Mouse (Mus musculus) CH12.LX (cell line): ENCODE results near the gene Lrrc58. TPM values are rescaled to one million over a fixed set of nuclear protein-coding genes. Genes with fewer than 3 reads are reported as not detected.

Experiments used
- DNase-seq: peaks from one replicate; pipeline ENCODE4 v3.0.0-alpha.2; 2013; ENCODE audit errors: extremely low read depth
- H3K27ac ChIP-seq: 2 replicates; pipeline ENCODE4 v1.5.1; 2012; ENCODE audit warnings: low read depth, mild to moderate bottlenecking, control low read depth, moderate library complexity; ENCODE audit not compliant: insufficient read depth
- H3K27me3 ChIP-seq: replicated peaks from 2 replicates; pipeline ENCODE3; 2012; ENCODE audit warnings: inconsistent platforms
- H3K36me3 ChIP-seq, 2 experiments: replicated peaks in 1 of 2; 2 replicates each; pipeline versions ENCODE3 to v1.6.1; 2012; ENCODE audit warnings: inconsistent platforms in 1 of 2, low read length in 1 of 2, mild to moderate bottlenecking in 1 of 2, mixed read lengths in 1 of 2, moderate library complexity in 1 of 2; ENCODE audit not compliant: control insufficient read depth in 1 of 2, insufficient read depth in 1 of 2
- H3K4me1 ChIP-seq, 2 experiments: 2 replicates each; pipeline ENCODE4 v1.6.1; 2012; ENCODE audit warnings: inconsistent platforms in 1 of 2, moderate library complexity in 1 of 2; ENCODE audit not compliant: insufficient read depth in 2 of 2, control insufficient read depth in 1 of 2
- H3K4me2 ChIP-seq: 2 replicates; pipeline ENCODE4 v1.6.1; 2012; ENCODE audit warnings: low read depth, mild to moderate bottlenecking, control low read depth; ENCODE audit not compliant: poor library complexity, insufficient read depth, severe bottlenecking
- H3K4me3 ChIP-seq, 3 experiments: fragments of 150-350 bp in 1 of 3; sonication (generic) in 1 of 3; replicated peaks in 1 of 3; 2 replicates each; pipeline versions ENCODE3 to v1.5.1; 2011 to 2012; ENCODE audit warnings: low read depth in 2 of 3, low read length in 2 of 3, mild to moderate bottlenecking in 2 of 3, moderate library complexity in 2 of 3, control low read depth in 1 of 3, improper control_type of control experiment in 1 of 3, inconsistent platforms in 1 of 3, mixed read lengths in 1 of 3; ENCODE audit not compliant: poor library complexity in 1 of 3
- H3K79me2 ChIP-seq: replicated peaks from 2 replicates; pipeline ENCODE4 v1.6.1; 2012; ENCODE audit warnings: mild to moderate bottlenecking, moderate library complexity; ENCODE audit not compliant: control insufficient read depth, poor library complexity, insufficient read depth, severe bottlenecking; ENCODE audit errors: extremely low read depth
- H3K9ac ChIP-seq: 2 replicates; pipeline ENCODE4 v1.6.1; 2012; ENCODE audit warnings: low read depth, mild to moderate bottlenecking, control low read depth, moderate library complexity; ENCODE audit not compliant: insufficient read depth
- H3K9me3 ChIP-seq: replicated peaks from 2 replicates; pipeline ENCODE3; 2012; ENCODE audit warnings: low read length, inconsistent platforms, mixed read lengths
- CTCF ChIP-seq, 2 experiments: IDR thresholded peaks in 1 of 2; conservative IDR thresholded peaks in 1 of 2; 2 replicates each; pipeline ENCODE4 v1.5.1; 2011 to 2012; ENCODE audit warnings: low read depth in 2 of 2, low read length in 2 of 2, improper control_type of control experiment in 1 of 2, inconsistent platforms in 1 of 2, mild to moderate bottlenecking in 1 of 2, moderate library complexity in 1 of 2
- E2F4 ChIP-seq: IDR thresholded peaks from 2 replicates; pipeline ENCODE4 v1.6.1; 2011; ENCODE audit warnings: low read depth, low read length, improper control_type of control experiment; ENCODE audit not compliant: insufficient replicate concordance
- ELF1 ChIP-seq: IDR thresholded peaks from 2 replicates; pipeline ENCODE4 v1.6.1; 2014; ENCODE audit warnings: low read depth, mild to moderate bottlenecking, inconsistent platforms, low read length, improper control_type of control experiment
- EP300 ChIP-seq: IDR thresholded peaks from 2 replicates; pipeline ENCODE4 v1.6.1; 2011; ENCODE audit warnings: low read length, improper control_type of control experiment
- GABPA ChIP-seq: IDR thresholded peaks from 2 replicates; pipeline ENCODE4 v1.6.1; 2012; ENCODE audit warnings: low read depth, low read length, improper control_type of control experiment, inconsistent platforms; ENCODE audit not compliant: insufficient replicate concordance
- HCFC1 ChIP-seq: IDR thresholded peaks from 2 replicates; pipeline ENCODE4 v1.6.1; 2012; ENCODE audit warnings: low read depth, mild to moderate bottlenecking, inconsistent platforms, low read length, improper control_type of control experiment
- KAT2A ChIP-seq: IDR thresholded peaks from 2 replicates; pipeline ENCODE4 v1.6.1; 2012; ENCODE audit warnings: low read length, improper control_type of control experiment, inconsistent platforms; ENCODE audit not compliant: insufficient replicate concordance
- MAFK ChIP-seq: IDR thresholded peaks from 2 replicates; pipeline ENCODE4 v1.6.1; 2011; ENCODE audit warnings: low read length, improper control_type of control experiment; ENCODE audit not compliant: insufficient replicate concordance
- MAX ChIP-seq: IDR thresholded peaks from 2 replicates; pipeline ENCODE4 v1.6.1; 2011; ENCODE audit warnings: low read length, improper control_type of control experiment
- MAZ ChIP-seq: IDR thresholded peaks from 2 replicates; pipeline ENCODE4 v1.6.1; 2012; ENCODE audit warnings: low read depth, mild to moderate bottlenecking, inconsistent platforms, low read length, improper control_type of control experiment, moderate library complexity
- MEF2A ChIP-seq: IDR thresholded peaks from 2 replicates; pipeline ENCODE4 v1.6.1; 2014; ENCODE audit warnings: low read depth, mild to moderate bottlenecking, inconsistent platforms, low read length, improper control_type of control experiment, borderline replicate concordance
- MXI1 ChIP-seq: IDR thresholded peaks from 2 replicates; pipeline ENCODE4 v1.6.1; 2011; ENCODE audit warnings: mild to moderate bottlenecking, low read depth, low read length, improper control_type of control experiment
- MYC ChIP-seq: IDR thresholded peaks from 2 replicates; pipeline ENCODE4 v1.6.1; 2011; ENCODE audit warnings: low read depth, mild to moderate bottlenecking, improper control_type of control experiment, low read length
- PAX5 ChIP-seq: IDR thresholded peaks from 2 replicates; pipeline ENCODE4 v1.6.1; 2012; ENCODE audit warnings: low read length, inconsistent platforms, mixed read lengths
- POLR2A ChIP-seq: IDR thresholded peaks from 2 replicates; pipeline ENCODE4 v1.6.1; 2011; ENCODE audit warnings: low read depth, mild to moderate bottlenecking, improper control_type of control experiment, low read length
- RAD21 ChIP-seq: IDR thresholded peaks from 2 replicates; pipeline ENCODE4 v1.6.1; 2011; ENCODE audit warnings: low read depth, mild to moderate bottlenecking, low read length, improper control_type of control experiment, moderate library complexity
- TCF12 ChIP-seq: IDR thresholded peaks from 2 replicates; pipeline ENCODE4 v1.6.1; 2014; ENCODE audit warnings: low read depth, mild to moderate bottlenecking, inconsistent platforms, low read length, improper control_type of control experiment
- UBTF ChIP-seq: IDR thresholded peaks from 2 replicates; pipeline ENCODE4 v1.6.1; 2012; ENCODE audit warnings: low read depth, mild to moderate bottlenecking, inconsistent platforms, low read length, improper control_type of control experiment, moderate library complexity
- USF1 ChIP-seq: IDR thresholded peaks from 2 replicates; pipeline ENCODE4 v1.6.1; 2014; ENCODE audit warnings: low read depth, mild to moderate bottlenecking, inconsistent platforms, low read length, improper control_type of control experiment
- USF2 ChIP-seq: conservative IDR thresholded peaks from 2 replicates; pipeline ENCODE4 v1.6.1; 2011; ENCODE audit warnings: low read depth, low read length, improper control_type of control experiment
- ZKSCAN1 ChIP-seq: IDR thresholded peaks from 2 replicates; pipeline ENCODE4 v1.6.1; 2012; ENCODE audit warnings: low read depth, inconsistent platforms, low read length, improper control_type of control experiment, borderline replicate concordance
- ZMIZ1 ChIP-seq: IDR thresholded peaks from 2 replicates; pipeline ENCODE4 v1.6.1; 2012; ENCODE audit warnings: low read depth, mild to moderate bottlenecking, inconsistent platforms, low read length, improper control_type of control experiment
- ZNF384 ChIP-seq: IDR thresholded peaks from 2 replicates; pipeline ENCODE4 v1.6.1; 2012; ENCODE audit warnings: low read depth, low read length, improper control_type of control experiment, inconsistent platforms
- dilution Hi-C: fragments of 300-500 bp; cut with MboI; formaldehyde crosslinking; loops from 2 replicates; pipeline ENCODE4 v1.14.3; 2020; ENCODE audit warnings: low sequenced_read_pairs; ENCODE audit not compliant: extremely low pct_unique_long_range_greater_than_20kb, extremely low pct_ligation_motif_present
- in situ Hi-C: fragments of 300-500 bp; cut with MboI; formaldehyde crosslinking; loops from 3 replicates; pipeline ENCODE4 v1.14.3; 2019; ENCODE audit warnings: low sequenced_read_pairs, low pct_ligation_motif_present, low pct_unique_long_range_greater_than_20kb, mixed read lengths
- polyA plus RNA-seq: library from polyadenylated mRNA; unstranded; fragments of >175 nt; gene quantifications from 2 replicates; pipeline ENCODE4 v1.2.1, GENCODE M21; 2012; ENCODE audit warnings: low read depth; ENCODE audit not compliant: insufficient read length
- total RNA-seq, 2 experiments: library from RNA; depleted of rRNA; stranded (reverse); fragments of 300-350 nt in 1 of 2; fragments of >200 nt in 1 of 2; gene quantifications; 2 replicates each; pipeline ENCODE4 v1.2.3; 2012 to 2014

Gene Lrrc58
- total and polyA plus RNA-seq, 3 experiments, result 17.4 to 30.8 (median 28.4) TPM

GRCm38 (mm10) chr16:37919000-37919399, 50.8 kb downstream of the Lrrc58 start:
- no peak overlapping the region for H3K27ac ChIP-seq
- H3K9ac ChIP-seq, result no peak overlapping the region
- no peak overlapping the region for H3K4me3 ChIP-seq
- in situ Hi-C loops (no loop called here), dilution Hi-C loops (no loop called here)
- no peaks in the 10 kb centered on the region for H3K79me2 ChIP-seq
- no peak for DNase-seq
- H3K36me3 ChIP-seq, result no peaks in the 10 kb centered on the region
- no peak for TF ChIP-seq ELF1
- no peak for TF ChIP-seq MYC
- no peak for TF ChIP-seq ZMIZ1
- no peak for TF ChIP-seq HCFC1
- TF ChIP-seq KAT2A, result no peak
- no peak for TF ChIP-seq PAX5
- no peak for TF ChIP-seq ZKSCAN1
- no peak for TF ChIP-seq E2F4
- no peak for TF ChIP-seq MAX
- no peak for TF ChIP-seq MXI1
- no peak for TF ChIP-seq EP300
- TF ChIP-seq TCF12, result no peak
- peak; percentile 30 for TF ChIP-seq RAD21
- TF ChIP-seq ZNF384, result no peak
- peak in 1 of 2 experiments; percentile 41; a peak in 2 of 4 replicates for TF ChIP-seq CTCF (conservative IDR thresholded peaks at IDR 0.05 in 1 of 2, IDR thresholded peaks at IDR 0.05 in 1 of 2; ENCODE audit: low read depth in 2 of 2, low read length in 2 of 2)
- H3K4me2 ChIP-seq, result no peak overlapping the region
- H3K27me3 ChIP-seq, result no peaks in the 10 kb centered on the region
- H3K4me1 ChIP-seq, result peaks cover 0 to 9% of the 10 kb centered on the region in 2 experiments; a peak in 2 of 4 replicates
- H3K9me3 ChIP-seq, result peaks cover 3% of the 10 kb centered on the region

- H3K4me3 ChIP-seq, result no peak overlapping the region
- in situ Hi-C loops, result no loop called here
- no peaks in the 10 kb centered on the region for H3K79me2 ChIP-seq
- H3K4me2 ChIP-seq, result peak overlapping the region; percentile 53; the same call in 1 of the 2 replicates
- no peak overlapping the region for H3K9ac ChIP-seq
- DNase-seq, result no peak
- dilution Hi-C loops, result no loop called here
- H3K27ac ChIP-seq, result no peak overlapping the region
- H3K9me3 ChIP-seq, result peaks cover 3% of the 10 kb centered on the region
- no peaks in the 10 kb centered on the region for H3K27me3 ChIP-seq
- no peaks in the 10 kb centered on the region for H3K36me3 ChIP-seq
- peaks cover 0 to 9% of the 10 kb centered on the region in 2 experiments; a peak in 2 of 4 replicates for H3K4me1 ChIP-seq
- no peak for TF ChIP-seq POLR2A
- no peak for TF ChIP-seq UBTF
- no peak for TF ChIP-seq MEF2A
- no peak for TF ChIP-seq GABPA
- no peak for TF ChIP-seq MYC
- no peak for TF ChIP-seq MAX
- TF ChIP-seq MXI1, result no peak
- TF ChIP-seq PAX5, result no peak
- TF ChIP-seq USF2, result no peak
- TF ChIP-seq MAFK, result no peak
- no peak for TF ChIP-seq USF1
- no peak for TF ChIP-seq MAZ
- TF ChIP-seq, all 38 proteins: peak for 0
Observed at GRCm38 (mm10) chr16:37920842-37921409, 52.7 kb downstream of the Lrrc58 start.
